Mouse (Mus musculus) testis, adult 2 months (tissue): ENCODE data around the gene Lbr. TPM values are rescaled to one million over a fixed set of nuclear protein-coding genes. Genes with fewer than 3 reads are reported as not detected.

Experiments
- H3K27ac ChIP-seq: fragments of 200-500 bp; 2 replicates; pipeline ENCODE4 v1.5.1; 2012; ENCODE audit warnings: low read depth, low read length; ENCODE audit not compliant: control insufficient read depth, insufficient read depth
- H3K27me3 ChIP-seq: fragments of 200-500 bp; 2 replicates; pipeline ENCODE4 v1.6.1; 2012; ENCODE audit warnings: mild to moderate bottlenecking, low read length, moderate library complexity; ENCODE audit not compliant: control insufficient read depth, insufficient read depth
- H3K36me3 ChIP-seq: fragments of 200-500 bp; 2 replicates; pipeline ENCODE4 v1.6.1; 2012; ENCODE audit warnings: mild to moderate bottlenecking, low read length; ENCODE audit not compliant: control insufficient read depth, insufficient read depth
- H3K4me1 ChIP-seq: fragments of 200-500 bp; 2 replicates; pipeline ENCODE4 v1.6.1; 2012; ENCODE audit warnings: low read length; ENCODE audit not compliant: control insufficient read depth, insufficient read depth
- H3K4me3 ChIP-seq: fragments of 200-500 bp; 2 replicates; pipeline ENCODE4 v1.5.1; 2012; ENCODE audit warnings: low read depth, mild to moderate bottlenecking, low read length, moderate library complexity, mixed read lengths; ENCODE audit not compliant: control insufficient read depth
- CTCF ChIP-seq: fragments of 200-500 bp; IDR thresholded peaks from 2 replicates; pipeline ENCODE4 v1.5.1; 2012; ENCODE audit warnings: low read depth, mild to moderate bottlenecking, inconsistent platforms, low read length, moderate library complexity; ENCODE audit not compliant: control insufficient read depth, insufficient read depth, insufficient replicate concordance
- POLR2A ChIP-seq: fragments of 200-500 bp; IDR thresholded peaks from 2 replicates; pipeline ENCODE4 v1.6.1; 2012; ENCODE audit warnings: low read depth, mild to moderate bottlenecking, inconsistent platforms, low read length, moderate library complexity; ENCODE audit not compliant: control insufficient read depth
- polyA plus RNA-seq: library from polyadenylated mRNA; depleted of rRNA; stranded (reverse); fragments of >200 nt; gene quantifications from 2 replicates; pipeline ENCODE4 v1.2.3, GENCODE M21; 2012

Lbr gene
- polyA plus RNA-seq, 1 experiment: 14.2 TPM

DNA sequence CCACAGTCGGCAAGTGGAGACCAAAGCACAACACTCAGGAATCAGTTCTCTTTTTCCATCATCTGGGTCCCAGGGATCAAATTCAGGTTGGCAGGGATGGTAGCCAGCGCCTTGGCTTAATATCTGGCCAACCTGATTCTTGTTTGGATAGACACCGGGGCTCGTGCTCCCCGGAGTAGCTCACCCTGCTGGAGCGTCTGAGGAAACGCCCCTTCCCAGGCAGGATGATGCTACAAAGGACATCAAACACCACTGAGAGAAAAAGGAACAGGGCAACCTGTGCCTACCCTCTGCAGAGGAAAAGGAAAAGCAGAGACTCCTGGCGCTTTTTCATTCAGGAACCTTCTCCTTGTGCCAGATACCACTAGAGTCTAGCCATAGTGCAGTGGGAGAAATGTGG lies 20.6 kb upstream of the Lbr start:
- Histone ChIP-seq H3K4me1 (peaks cover 9% of the 10 kb centered on the region), H3K27ac (no peak overlapping the region), H3K4me3 (no peak overlapping the region)

DNA sequence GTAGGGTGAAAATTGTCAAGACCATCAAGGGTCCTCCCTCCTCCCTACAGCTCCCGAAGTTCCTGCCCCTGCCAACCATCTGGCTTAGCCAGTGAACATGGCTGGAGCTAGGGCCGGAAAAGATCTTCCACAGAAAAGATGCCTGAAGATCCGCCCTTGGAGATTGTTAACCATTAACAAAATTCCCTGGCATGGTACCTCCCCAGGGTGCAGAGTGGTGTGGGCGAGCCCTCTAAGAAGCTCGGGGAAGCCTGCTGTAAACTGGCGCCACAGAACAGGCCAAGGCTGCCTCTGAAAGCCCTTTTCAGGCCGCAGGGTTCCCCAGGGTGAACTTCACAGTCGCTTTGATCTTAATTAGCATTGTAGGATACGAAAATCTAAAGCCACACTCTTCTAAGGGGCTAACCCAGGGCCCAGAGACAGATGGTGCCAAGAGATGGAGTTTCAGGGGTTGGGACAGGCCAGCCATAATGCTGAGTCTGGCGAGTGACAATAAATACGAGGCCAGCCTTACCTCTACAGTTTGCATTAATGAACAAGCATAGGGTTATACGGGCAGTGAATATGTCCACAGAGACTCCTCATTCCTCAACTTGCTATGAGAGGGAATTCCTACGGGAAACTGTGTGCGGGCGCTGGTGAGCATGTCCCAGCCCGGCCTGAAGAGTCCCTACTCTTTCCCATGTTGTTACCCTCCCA lies 20.0 kb upstream of the Lbr start:
- no peaks in the 10 kb centered on the region for H3K36me3 ChIP-seq
- no peak overlapping the region for H3K27ac ChIP-seq
- no peaks in the 10 kb centered on the region for H3K27me3 ChIP-seq
- peaks cover 9% of the 10 kb centered on the region for H3K4me1 ChIP-seq
- TF ChIP-seq POLR2A: no peak
- no peak for TF ChIP-seq CTCF
- H3K4me3 ChIP-seq: no peak overlapping the region

More for the DNA sequence above, 20.6 kb upstream of the Lbr start:
- no peak for TF ChIP-seq CTCF
- TF ChIP-seq POLR2A: no peak
- Histone ChIP-seq H3K36me3 (no peaks in the 10 kb centered on the region), H3K27me3 (no peaks in the 10 kb centered on the region)

DNA sequence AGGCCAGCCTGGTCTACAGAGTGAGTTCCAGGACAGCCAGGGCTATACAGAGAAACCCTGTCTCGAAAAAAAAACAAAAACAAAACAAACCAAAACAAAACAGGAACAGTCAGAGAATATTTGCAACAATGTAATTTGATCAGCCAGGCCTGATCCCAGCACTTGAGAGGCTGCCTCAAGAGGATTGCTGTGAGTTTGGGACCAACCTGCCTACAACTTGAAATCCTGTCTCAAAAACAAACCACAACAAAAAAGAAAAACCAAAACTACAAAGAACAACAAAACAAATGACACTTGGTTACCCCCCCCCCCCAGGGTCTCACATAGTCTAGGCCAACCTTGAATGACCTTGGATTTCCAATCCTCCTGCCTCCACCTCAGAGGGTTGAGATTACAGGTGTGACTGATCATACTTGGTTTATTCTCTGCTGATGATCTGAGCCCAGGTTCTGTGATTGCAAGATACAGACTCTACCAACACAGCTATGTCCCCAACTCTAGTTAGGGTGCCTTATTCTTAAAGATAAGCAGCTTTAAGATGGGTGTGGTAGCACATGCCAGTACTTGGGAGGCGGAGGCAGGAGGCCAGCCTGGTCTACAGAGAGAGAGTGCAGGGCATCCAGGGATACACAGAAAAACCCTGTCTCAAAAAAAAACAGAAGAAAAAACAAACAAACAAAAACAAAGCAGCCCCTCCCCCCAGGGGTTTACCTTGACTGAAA lies 18.5 kb upstream of the Lbr start:
- no peak overlapping the region for H3K27ac ChIP-seq
- peaks cover 6% of the 10 kb centered on the region for H3K4me1 ChIP-seq
- TF ChIP-seq POLR2A: no peak
- no peak for TF ChIP-seq CTCF

DNA sequence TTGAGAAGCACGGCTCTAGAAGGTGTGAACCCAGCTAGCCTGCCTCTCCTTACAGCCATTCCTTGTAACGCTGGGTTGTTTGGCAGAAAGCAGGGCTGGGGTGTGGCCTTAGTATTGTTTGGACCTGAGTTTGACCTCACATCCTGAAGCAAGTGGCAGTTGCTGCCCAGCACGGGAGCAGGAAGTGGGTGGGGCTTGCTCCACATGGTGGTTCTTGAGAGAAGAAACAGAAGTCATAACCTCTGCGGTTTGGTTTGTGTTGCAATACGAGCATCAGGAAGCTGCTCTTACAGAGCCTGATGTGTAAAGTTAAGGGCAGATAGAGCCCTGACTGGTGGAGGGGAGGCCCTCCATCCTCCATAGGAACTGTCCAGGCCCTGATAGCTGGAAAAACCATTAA lies 17.8 kb upstream of the Lbr start:
- Histone ChIP-seq H3K27me3 (no peaks in the 10 kb centered on the region), H3K4me3 (no peak overlapping the region), H3K36me3 (no peaks in the 10 kb centered on the region), H3K27ac (no peak overlapping the region), H3K4me1 (peaks cover 6% of the 10 kb centered on the region)
- TF ChIP-seq CTCF (no peak), POLR2A (no peak)

More for the DNA sequence above, 18.5 kb upstream of the Lbr start:
- Histone ChIP-seq H3K27me3 (no peaks in the 10 kb centered on the region), H3K4me3 (no peak overlapping the region), H3K36me3 (no peaks in the 10 kb centered on the region)

DNA sequence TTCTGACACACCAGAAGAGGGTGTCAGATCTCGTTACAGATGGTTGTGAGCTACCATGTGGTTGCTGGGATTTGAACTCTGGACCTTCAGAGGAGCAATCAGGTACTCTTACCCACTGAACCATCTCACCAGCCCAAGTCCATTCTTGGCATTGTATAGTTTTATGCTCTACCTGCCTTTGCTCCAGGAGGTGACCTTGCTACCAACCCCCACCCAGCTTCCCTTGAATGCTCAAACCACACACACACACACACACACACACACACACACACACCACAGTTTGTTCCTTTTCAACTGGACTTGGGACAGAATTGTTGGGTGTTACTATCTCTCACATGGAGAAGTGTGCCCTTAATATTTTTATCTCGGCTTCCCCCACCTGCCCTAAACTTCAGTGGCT lies 13.5 kb upstream of the Lbr start:
- H3K36me3 ChIP-seq: no peaks in the 10 kb centered on the region
- no peak overlapping the region for H3K27ac ChIP-seq
- H3K27me3 ChIP-seq: no peaks in the 10 kb centered on the region; the same call in 1 of the 2 replicates
- peaks cover 13% of the 10 kb centered on the region for H3K4me1 ChIP-seq
- no peak overlapping the region for H3K4me3 ChIP-seq
- TF ChIP-seq CTCF (no peak), POLR2A (no peak)

DNA sequence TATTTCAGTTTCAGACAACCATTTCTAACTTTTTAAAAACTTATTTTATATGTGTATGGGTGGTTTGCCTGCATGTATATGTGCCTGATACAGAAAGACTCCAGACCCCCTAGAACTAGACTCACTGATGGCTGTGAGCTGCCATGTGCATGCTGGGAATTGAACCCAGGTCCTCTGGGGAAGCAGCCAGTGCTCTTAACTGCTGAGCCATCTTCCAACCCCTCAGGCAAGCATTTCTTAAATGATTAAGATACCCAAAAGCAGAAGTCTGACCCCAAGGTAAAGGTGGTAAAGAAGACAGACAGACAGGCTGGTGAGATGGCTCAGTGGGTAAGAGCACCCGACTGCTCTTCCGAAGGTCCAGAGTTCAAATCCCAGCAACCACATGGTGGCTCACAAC lies 12.0 kb upstream of the Lbr start:
- Histone ChIP-seq H3K27ac (no peak overlapping the region), H3K4me1 (peaks cover 8% of the 10 kb centered on the region), H3K4me3 (no peak overlapping the region), H3K36me3 (no peaks in the 10 kb centered on the region), H3K27me3 (no peaks in the 10 kb centered on the region; the same call in 1 of the 2 replicates)
- TF ChIP-seq POLR2A (no peak), CTCF (no peak)

DNA sequence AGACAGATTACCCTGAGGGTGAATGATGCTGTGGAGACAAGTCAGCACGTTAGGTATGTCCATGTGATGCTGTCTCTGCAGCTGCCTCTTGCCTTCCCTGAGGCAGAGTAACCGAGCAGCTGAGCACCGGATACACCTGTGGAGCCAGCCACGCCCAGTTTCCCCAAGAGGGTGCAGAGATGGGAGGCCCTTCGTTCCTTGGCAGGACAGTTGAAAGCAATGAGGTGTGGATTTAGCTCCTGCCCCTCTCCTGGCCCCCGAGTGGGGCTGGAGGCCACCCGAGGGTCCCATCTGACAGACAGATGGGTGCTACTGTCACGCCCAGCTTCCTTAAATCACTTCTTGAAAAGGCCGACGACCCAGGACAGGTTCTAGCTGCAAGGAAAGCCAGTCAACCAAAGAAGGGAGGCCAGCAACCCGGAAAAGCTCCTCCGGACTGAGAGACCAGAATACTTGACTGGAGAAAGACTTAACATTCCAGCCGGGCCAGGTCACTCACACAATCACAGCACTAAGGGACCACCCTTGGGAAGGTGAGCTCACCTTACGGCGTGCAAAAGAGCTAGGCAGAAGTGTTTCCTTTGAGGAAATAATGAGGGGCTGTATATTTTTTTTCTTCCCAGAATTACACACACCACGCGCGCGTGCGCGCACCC lies 10.4 kb upstream of the Lbr start:
- no peak for TF ChIP-seq CTCF
- TF ChIP-seq POLR2A: 0 out of 2 replicates have a peak, but pooled peaks have one; percentile 29
- H3K4me3 ChIP-seq: peak overlapping the region; percentile 39
- no peaks in the 10 kb centered on the region; the same call in 1 of the 2 replicates for H3K27me3 ChIP-seq
- peaks cover 8% of the 10 kb centered on the region for H3K4me1 ChIP-seq
- H3K27ac ChIP-seq: no peak overlapping the region
- H3K36me3 ChIP-seq: no peaks in the 10 kb centered on the region
